Mouse (Mus musculus): ENCODE measurements around the gene Cyren. TPM values are rescaled to one million over a fixed set of nuclear protein-coding genes. Genes with fewer than 3 reads are reported as not detected.

The Cyren gene
- polyA plus RNA-seq, 1 experiment from 2014 or later, result 12.5 TPM

DNA sequence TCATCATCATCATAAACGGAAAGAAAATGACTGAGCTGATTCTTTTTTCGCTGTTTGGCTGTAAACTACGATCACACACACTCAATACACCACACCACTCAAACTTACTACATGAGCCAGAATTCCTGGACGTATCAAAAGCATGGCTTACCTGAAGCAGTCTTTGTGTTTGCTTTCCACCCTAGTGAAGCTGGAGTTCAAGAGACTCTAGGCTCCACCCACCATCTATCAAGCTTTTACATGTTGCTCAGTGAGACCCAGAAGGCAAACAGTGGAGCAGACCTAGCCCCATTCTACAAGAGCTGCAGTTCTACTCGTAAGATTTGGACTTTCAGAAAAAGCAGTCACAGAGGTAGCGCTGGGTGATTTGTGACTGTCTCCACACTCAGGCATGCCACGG lies 24.7 kb upstream of the Cyren start:
- WGBS, result 94% methylated on average over 7 of the region's 7 CpGs
- Histone ChIP-seq H3K27me3 (replicated peaks; ENCODE audit: control insufficient read depth, insufficient read depth, low read length) (no peaks in the 10 kb centered on the region), H3K4me2 (ENCODE audit: low read length) (no peak overlapping the region), H3K36me3 (ENCODE audit: control insufficient read depth, insufficient read depth) (peaks cover 12% of the 10 kb centered on the region), H3K9ac (replicated peaks; ENCODE audit: low read depth, low read length) (no peak overlapping the region), H3K4me1 (replicated peaks; ENCODE audit: control insufficient read depth, insufficient read depth, low read length) (no peaks in the 10 kb centered on the region), H3K4me3 (replicated peaks; ENCODE audit: low read length) (no peak overlapping the region), H3K27ac (ENCODE audit: low read length) (no peak overlapping the region), H3K9me3 (ENCODE audit: control insufficient read depth, low read length) (no peaks in the 10 kb centered on the region)
- no peak for ATAC-seq

DNA sequence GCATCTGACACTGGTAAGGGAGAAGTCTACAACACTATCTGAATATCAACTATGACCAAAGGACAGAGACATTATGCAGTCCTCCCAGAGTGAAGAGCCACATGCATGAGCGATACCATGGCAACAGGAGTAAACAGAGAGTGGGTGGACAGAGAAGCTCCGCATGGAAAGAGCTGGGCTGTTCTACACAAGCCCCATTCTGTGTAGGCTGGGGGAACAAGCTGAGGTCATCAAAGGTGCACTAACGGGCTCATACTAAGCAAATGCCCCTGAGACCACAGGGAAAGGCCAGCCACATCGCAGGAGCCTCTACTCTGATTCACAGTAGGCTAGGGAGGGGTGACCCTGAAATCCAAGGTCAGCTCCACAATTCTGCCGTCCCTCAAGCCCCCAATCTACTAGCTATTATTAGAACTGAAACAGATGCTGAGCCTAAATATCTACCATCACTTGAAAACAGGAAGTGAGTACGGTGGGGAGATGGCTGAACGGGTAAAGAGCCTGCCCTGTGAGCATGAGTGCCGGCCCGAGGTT lies 24.1 kb upstream of the Cyren start:
- H3K9me3 ChIP-seq (ENCODE audit: control insufficient read depth, low read length), result no peaks in the 10 kb centered on the region
- H3K4me3 ChIP-seq (replicated peaks; ENCODE audit: low read length), result no peak overlapping the region
- H3K4me1 ChIP-seq (replicated peaks; ENCODE audit: control insufficient read depth, insufficient read depth, low read length), result no peaks in the 10 kb centered on the region
- no peaks in the 10 kb centered on the region for H3K27me3 ChIP-seq (replicated peaks; ENCODE audit: control insufficient read depth, insufficient read depth, low read length)
- ATAC-seq, result no peak
- H3K4me2 ChIP-seq (ENCODE audit: low read length), result no peak overlapping the region
- no peak overlapping the region for H3K9ac ChIP-seq (replicated peaks; ENCODE audit: low read depth, low read length)
- peaks cover 12% of the 10 kb centered on the region for H3K36me3 ChIP-seq (ENCODE audit: control insufficient read depth, insufficient read depth)
- 76% methylated on average over 9 of the region's 9 CpGs for WGBS
- no peak overlapping the region for H3K27ac ChIP-seq (ENCODE audit: low read length)

DNA sequence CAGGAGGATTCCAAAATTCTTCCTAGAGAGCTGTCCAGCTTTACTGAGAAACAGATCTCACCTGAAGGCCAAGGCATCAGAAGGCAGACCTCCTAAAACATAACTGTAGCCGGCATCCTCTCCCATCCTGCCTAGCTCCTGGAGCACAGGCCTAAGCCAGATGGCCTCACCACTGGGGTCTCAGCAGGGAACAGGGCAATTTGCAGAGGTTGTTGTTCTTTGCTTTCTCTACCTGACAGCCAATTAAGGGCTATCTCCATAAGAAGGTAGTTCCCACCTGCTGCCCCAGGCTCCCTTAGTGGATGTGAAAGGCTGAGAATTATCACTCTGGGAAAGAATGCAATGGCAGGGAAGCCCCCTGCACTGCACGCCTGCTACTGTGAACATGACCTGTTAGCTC lies 23.1 kb upstream of the Cyren start:
- H3K4me2 ChIP-seq (ENCODE audit: low read length), result no peak overlapping the region
- no peak for ATAC-seq

DNA sequence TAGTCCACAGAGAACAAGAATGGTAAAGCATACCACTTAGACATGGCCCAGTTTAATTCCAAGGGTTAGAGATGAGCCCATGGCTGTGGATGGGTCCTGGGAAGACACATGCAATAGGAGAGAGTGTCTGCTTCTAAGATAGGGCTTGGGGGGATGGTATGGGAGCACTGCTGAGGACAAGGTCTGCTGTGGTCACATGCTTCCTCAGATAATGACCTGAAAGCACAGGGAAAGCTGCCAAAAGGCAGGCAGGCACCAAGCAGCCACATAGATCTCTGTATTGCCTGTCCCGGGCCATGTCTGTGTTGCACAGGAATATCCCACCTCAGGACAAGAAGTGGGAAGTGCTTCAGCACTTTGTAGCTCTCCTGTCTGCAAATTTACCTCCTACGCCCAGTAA lies 21.3 kb upstream of the Cyren start:
- Histone ChIP-seq H3K27me3 (replicated peaks; ENCODE audit: control insufficient read depth, insufficient read depth, low read length) (no peaks in the 10 kb centered on the region), H3K9me3 (ENCODE audit: control insufficient read depth, low read length) (no peaks in the 10 kb centered on the region), H3K36me3 (ENCODE audit: control insufficient read depth, insufficient read depth) (peaks cover 6% of the 10 kb centered on the region; the same call in 1 of the 2 replicates), H3K4me2 (ENCODE audit: low read length) (no peak overlapping the region), H3K27ac (ENCODE audit: low read length) (no peak overlapping the region), H3K4me1 (replicated peaks; ENCODE audit: control insufficient read depth, insufficient read depth, low read length) (no peaks in the 10 kb centered on the region), H3K4me3 (replicated peaks; ENCODE audit: low read length) (no peak overlapping the region), H3K9ac (replicated peaks; ENCODE audit: low read depth, low read length) (no peak overlapping the region)
- ATAC-seq, result no peak
- WGBS, result 97% methylated on average over 2 of the region's 2 CpGs

More for the DNA sequence above, 23.1 kb upstream of the Cyren start:
- Histone ChIP-seq H3K4me1 (replicated peaks; ENCODE audit: control insufficient read depth, insufficient read depth, low read length) (no peaks in the 10 kb centered on the region), H3K27ac (ENCODE audit: low read length) (no peak overlapping the region), H3K27me3 (replicated peaks; ENCODE audit: control insufficient read depth, insufficient read depth, low read length) (no peaks in the 10 kb centered on the region), H3K9ac (replicated peaks; ENCODE audit: low read depth, low read length) (no peak overlapping the region), H3K9me3 (ENCODE audit: control insufficient read depth, low read length) (no peaks in the 10 kb centered on the region), H3K4me3 (replicated peaks; ENCODE audit: low read length) (no peak overlapping the region), H3K36me3 (ENCODE audit: control insufficient read depth, insufficient read depth) (peaks cover 12% of the 10 kb centered on the region)
- WGBS, result 77% methylated on average over 2 of the region's 2 CpGs

DNA sequence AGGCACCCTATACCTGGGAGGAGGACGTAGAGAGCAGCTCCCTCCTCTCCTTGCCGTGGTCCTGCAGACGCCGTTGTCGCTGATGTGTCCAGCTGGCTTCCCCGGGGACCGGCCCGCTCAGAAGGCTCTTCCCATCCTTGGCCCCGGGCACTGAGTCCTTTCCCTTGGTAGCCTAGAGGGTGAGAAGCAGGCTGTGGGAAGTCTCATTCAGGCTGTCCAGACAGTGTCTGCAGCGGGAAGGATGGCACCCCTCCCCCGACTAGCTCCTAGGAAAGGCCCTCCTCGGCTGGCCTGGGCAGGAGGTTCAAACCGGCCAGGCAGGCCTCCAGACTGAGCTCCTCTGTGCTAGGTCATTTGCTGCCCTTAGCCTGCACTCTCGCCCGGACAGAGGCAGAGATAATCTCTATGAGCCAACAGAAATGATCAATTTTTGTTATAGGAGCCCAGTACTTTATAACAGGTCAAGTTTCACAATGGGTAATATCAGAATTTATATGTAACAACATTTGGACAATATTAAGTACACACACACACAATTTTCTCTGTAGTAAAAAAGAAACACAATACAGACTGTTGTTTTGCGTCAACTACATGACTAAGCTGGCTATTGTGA lies 18.4 kb upstream of the Cyren start:
- Histone ChIP-seq H3K9ac (replicated peaks; ENCODE audit: low read depth, low read length) (no peak overlapping the region), H3K4me1 (replicated peaks; ENCODE audit: control insufficient read depth, insufficient read depth, low read length) (no peaks in the 10 kb centered on the region), H3K4me3 (replicated peaks; ENCODE audit: low read length) (no peak overlapping the region), H3K36me3 (ENCODE audit: control insufficient read depth, insufficient read depth) (peaks cover 3% of the 10 kb centered on the region; the same call in 1 of the 2 replicates), H3K4me2 (ENCODE audit: low read length) (no peak overlapping the region), H3K27ac (ENCODE audit: low read length) (no peak overlapping the region), H3K9me3 (ENCODE audit: control insufficient read depth, low read length) (no peaks in the 10 kb centered on the region), H3K27me3 (replicated peaks; ENCODE audit: control insufficient read depth, insufficient read depth, low read length) (no peaks in the 10 kb centered on the region)
- ATAC-seq, result no peak
- WGBS, result 59% methylated on average over 16 of the region's 16 CpGs

DNA sequence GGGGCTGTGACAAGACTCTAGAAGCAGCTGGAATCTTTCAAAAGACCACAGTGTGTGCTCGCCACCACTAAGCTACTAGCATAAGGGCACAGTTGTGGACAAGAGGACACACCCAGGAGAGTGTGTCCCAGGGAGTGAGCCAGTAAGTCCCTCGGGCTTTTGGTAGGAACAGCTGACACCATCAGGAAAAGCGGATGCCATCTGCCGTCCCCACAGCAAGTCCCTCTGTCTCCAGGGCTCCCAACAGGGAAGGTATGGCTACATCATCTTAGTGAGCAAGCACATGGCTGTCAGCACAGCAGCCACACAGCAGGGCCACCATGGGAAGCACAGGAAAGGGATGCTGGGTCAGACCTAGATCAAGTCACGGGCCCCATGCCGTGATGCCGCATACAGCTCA lies 17.7 kb upstream of the Cyren start:
- H3K27me3 ChIP-seq (replicated peaks; ENCODE audit: control insufficient read depth, insufficient read depth, low read length), result no peaks in the 10 kb centered on the region
- H3K36me3 ChIP-seq (ENCODE audit: control insufficient read depth, insufficient read depth), result peaks cover 2% of the 10 kb centered on the region; the same call in 1 of the 2 replicates
- no peak overlapping the region for H3K9ac ChIP-seq (replicated peaks; ENCODE audit: low read depth, low read length)
- H3K4me2 ChIP-seq (ENCODE audit: low read length), result no peak overlapping the region
- no peaks in the 10 kb centered on the region for H3K9me3 ChIP-seq (ENCODE audit: control insufficient read depth, low read length)
- H3K4me1 ChIP-seq (replicated peaks; ENCODE audit: control insufficient read depth, insufficient read depth, low read length), result no peaks in the 10 kb centered on the region
- 90% methylated on average over 7 of the region's 7 CpGs for WGBS
- no peak for ATAC-seq
- no peak overlapping the region for H3K4me3 ChIP-seq (replicated peaks; ENCODE audit: low read length)
- H3K27ac ChIP-seq (ENCODE audit: low read length), result no peak overlapping the region

DNA sequence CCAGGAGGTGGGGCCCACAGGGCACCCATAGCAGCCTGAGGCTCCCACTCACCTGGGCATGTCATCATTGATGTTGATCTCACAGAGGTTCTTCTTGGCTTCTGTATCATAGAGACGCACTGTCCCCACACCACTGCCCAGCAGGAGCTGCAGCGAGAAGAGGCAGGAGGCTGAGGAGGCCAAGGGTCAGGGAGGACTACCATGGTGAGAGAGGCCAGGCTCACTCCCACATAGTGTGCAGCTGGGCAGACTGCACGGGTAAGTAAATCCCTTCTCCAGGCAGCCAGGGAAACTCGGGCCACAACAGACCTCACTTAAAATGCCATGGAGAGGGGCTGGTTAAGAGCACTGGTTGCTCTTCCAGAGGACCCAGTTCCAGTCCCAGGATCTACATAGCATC lies 11.3 kb upstream of the Cyren start:
- no peaks in the 10 kb centered on the region; the same call in 1 of the 2 replicates for H3K36me3 ChIP-seq (ENCODE audit: control insufficient read depth, insufficient read depth)
- H3K9me3 ChIP-seq (ENCODE audit: control insufficient read depth, low read length), result no peaks in the 10 kb centered on the region
- 67% methylated on average over 4 of the region's 4 CpGs for WGBS
- no peaks in the 10 kb centered on the region for H3K27me3 ChIP-seq (replicated peaks; ENCODE audit: control insufficient read depth, insufficient read depth, low read length)
- no peak for ATAC-seq
- no peak overlapping the region for H3K27ac ChIP-seq (ENCODE audit: low read length)
- H3K4me2 ChIP-seq (ENCODE audit: low read length), result no peak overlapping the region
- peaks cover 9% of the 10 kb centered on the region for H3K4me1 ChIP-seq (replicated peaks; ENCODE audit: control insufficient read depth, insufficient read depth, low read length)
- no peak overlapping the region for H3K9ac ChIP-seq (replicated peaks; ENCODE audit: low read depth, low read length)
- H3K4me3 ChIP-seq (replicated peaks; ENCODE audit: low read length), result no peak overlapping the region

DNA sequence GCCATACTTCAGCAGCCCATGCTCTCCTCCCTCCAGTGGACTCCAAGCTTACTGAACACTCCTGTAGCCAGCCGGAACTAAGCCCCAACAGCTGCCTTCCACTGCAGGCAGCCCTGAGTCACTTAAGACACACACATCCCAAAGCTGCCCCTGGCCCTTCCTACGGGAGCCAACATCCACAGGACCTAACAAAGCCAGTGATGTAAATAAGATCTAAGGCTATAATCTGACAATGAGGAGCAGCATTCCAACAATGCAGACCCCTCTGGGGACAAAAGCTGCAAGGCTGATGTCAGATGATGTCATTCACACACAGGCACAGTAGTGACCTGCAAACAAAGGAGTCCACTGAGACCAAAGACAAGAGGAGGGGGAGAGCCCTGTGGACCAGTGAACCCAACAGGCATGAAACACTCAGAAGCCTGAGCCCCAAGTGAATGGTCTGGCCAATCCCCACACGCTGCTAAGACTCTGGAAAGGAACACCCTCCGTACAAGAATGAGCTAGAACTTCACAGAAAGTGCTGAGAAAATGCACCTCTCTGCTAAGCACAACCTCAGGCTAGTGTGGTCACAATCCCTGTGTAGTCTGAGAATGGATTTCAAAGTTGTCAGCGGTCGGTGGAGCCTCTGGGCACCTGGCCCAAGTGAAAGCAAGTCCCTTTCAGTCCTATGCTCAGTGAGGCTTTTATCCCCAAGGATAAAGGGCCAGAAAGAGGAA lies 9.4 kb upstream of the Cyren start:
- WGBS, result 16% methylated on average over 6 of the region's 6 CpGs
- peak; percentile 55 for ATAC-seq
- Histone ChIP-seq H3K9ac (replicated peaks; ENCODE audit: low read depth, low read length) (0 out of 2 replicates have a peak overlapping the region, but pooled peaks have one; percentile 10), H3K9me3 (ENCODE audit: control insufficient read depth, low read length) (no peaks in the 10 kb centered on the region), H3K27me3 (replicated peaks; ENCODE audit: control insufficient read depth, insufficient read depth, low read length) (no peaks in the 10 kb centered on the region), H3K36me3 (ENCODE audit: control insufficient read depth, insufficient read depth) (no peaks in the 10 kb centered on the region; the same call in 1 of the 2 replicates), H3K4me3 (replicated peaks; ENCODE audit: low read length) (no peak overlapping the region), H3K27ac (ENCODE audit: low read length) (no peak overlapping the region), H3K4me2 (ENCODE audit: low read length) (no peak overlapping the region), H3K4me1 (replicated peaks; ENCODE audit: control insufficient read depth, insufficient read depth, low read length) (peaks cover 9% of the 10 kb centered on the region)

DNA sequence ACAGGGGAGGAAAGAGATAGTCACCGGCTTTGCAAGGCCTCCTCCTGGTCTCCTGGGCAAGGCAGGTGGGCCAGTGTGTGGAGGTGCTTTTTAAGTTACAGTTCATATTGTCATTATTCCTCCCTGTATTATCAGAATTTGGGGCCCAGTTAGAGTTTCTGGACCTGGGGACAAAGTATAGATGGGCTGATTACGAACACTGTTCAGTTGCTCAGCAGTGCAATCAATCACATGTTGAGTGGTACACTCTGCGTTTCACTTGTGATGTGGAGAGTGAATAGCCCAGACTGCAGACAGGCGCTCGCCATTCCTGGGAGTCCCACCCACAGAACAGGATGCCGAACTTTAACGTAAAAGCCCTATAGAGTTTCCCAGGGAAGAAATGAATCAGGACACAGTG lies 6.9 kb upstream of the Cyren start:
- no peak overlapping the region for H3K4me2 ChIP-seq (ENCODE audit: low read length)
- H3K27me3 ChIP-seq (replicated peaks; ENCODE audit: control insufficient read depth, insufficient read depth, low read length), result no peaks in the 10 kb centered on the region
- H3K4me1 ChIP-seq (replicated peaks; ENCODE audit: control insufficient read depth, insufficient read depth, low read length), result peaks cover 9% of the 10 kb centered on the region
- no peak overlapping the region for H3K9ac ChIP-seq (replicated peaks; ENCODE audit: low read depth, low read length)
- H3K36me3 ChIP-seq (ENCODE audit: control insufficient read depth, insufficient read depth), result no peaks in the 10 kb centered on the region; the same call in 1 of the 2 replicates
- H3K27ac ChIP-seq (ENCODE audit: low read length), result no peak overlapping the region
- WGBS, result 88% methylated on average over 7 of the region's 7 CpGs
- no peak overlapping the region for H3K4me3 ChIP-seq (replicated peaks; ENCODE audit: low read length)
- no peaks in the 10 kb centered on the region for H3K9me3 ChIP-seq (ENCODE audit: control insufficient read depth, low read length)
- no peak for ATAC-seq
